Mouse (Mus musculus) liver, adult 2 months (tissue): ENCODE data around the gene 4933416C03Rik. TPM values are rescaled to one million over a fixed set of nuclear protein-coding genes. Genes with fewer than 3 reads are reported as not detected.

Experiments used
- DNase-seq: peaks from one replicate; pipeline ENCODE4 v3.0.0-alpha.2; 2011; ENCODE audit warnings: low read depth, low spot score; ENCODE audit errors: extremely low read depth
- H3K27ac ChIP-seq: fragments of 200-500 bp; replicated peaks from 2 replicates; pipeline ENCODE4 v1.5.1; 2012; ENCODE audit warnings: low read depth, mild to moderate bottlenecking, control low read depth, inconsistent platforms, low read length; ENCODE audit not compliant: insufficient read depth
- H3K27me3 ChIP-seq: fragments of 200-500 bp; 2 replicates; pipeline ENCODE4 v1.6.1; 2012; ENCODE audit warnings: mild to moderate bottlenecking, moderate library complexity, low read length, inconsistent platforms; ENCODE audit not compliant: control insufficient read depth, insufficient read depth
- H3K36me3 ChIP-seq: fragments of 200-500 bp; 2 replicates; pipeline ENCODE4 v1.6.1; 2012; ENCODE audit warnings: low read length, inconsistent platforms; ENCODE audit not compliant: control insufficient read depth, insufficient read depth
- H3K4me1 ChIP-seq: fragments of 200-500 bp; 2 replicates; pipeline ENCODE4 v1.6.1; 2011; ENCODE audit warnings: low read length; ENCODE audit not compliant: control insufficient read depth, insufficient read depth
- H3K4me3 ChIP-seq: fragments of 200-500 bp; 2 replicates; pipeline ENCODE4 v1.5.1; 2011; ENCODE audit warnings: low read depth, mild to moderate bottlenecking, control low read depth, low read length, moderate library complexity; ENCODE audit not compliant: insufficient read depth
- H3K79me2 ChIP-seq: fragments of 200-500 bp; 2 replicates; pipeline ENCODE4 v1.6.1; 2012; ENCODE audit warnings: inconsistent platforms, mild to moderate bottlenecking, low read length, moderate library complexity; ENCODE audit not compliant: control insufficient read depth, insufficient read depth
- H3K9ac ChIP-seq: fragments of 200-500 bp; 2 replicates; pipeline ENCODE4 v1.6.1; 2012; ENCODE audit warnings: low read depth, mild to moderate bottlenecking, control low read depth, inconsistent platforms, low read length
- CTCF ChIP-seq: fragments of 200-500 bp; IDR thresholded peaks from 2 replicates; pipeline ENCODE4 v1.5.1; 2011; ENCODE audit warnings: low read depth, low read length, control low read depth
- POLR2A ChIP-seq: fragments of 200-500 bp; IDR thresholded peaks from 2 replicates; pipeline ENCODE4 v1.6.1; 2011; ENCODE audit warnings: low read length, control low read depth; ENCODE audit not compliant: insufficient read depth; ENCODE audit errors: extremely low read depth
- WGBS: fragments of 180-500 bp; shearing (Covaris S2); methylation state at CpG from one replicate; pipeline ENCODE4 v1.1.7; 2018; 5-methylcytosine and 5-hydroxymethylcytosine counted together
- polyA plus RNA-seq: library from polyadenylated mRNA; depleted of rRNA; stranded (reverse); fragments of >200 nt; gene quantifications from 2 replicates; pipeline ENCODE4 v1.2.3, GENCODE M21; 2012
- total RNA-seq: library from RNA; depleted of rRNA; stranded (reverse); fragments of >200 nt; gene quantifications from 2 replicates; pipeline ENCODE4 v1.2.3, GENCODE M21; 2014

4933416C03Rik gene
- total and polyA plus RNA-seq, 2 experiments: not detected

DNA sequence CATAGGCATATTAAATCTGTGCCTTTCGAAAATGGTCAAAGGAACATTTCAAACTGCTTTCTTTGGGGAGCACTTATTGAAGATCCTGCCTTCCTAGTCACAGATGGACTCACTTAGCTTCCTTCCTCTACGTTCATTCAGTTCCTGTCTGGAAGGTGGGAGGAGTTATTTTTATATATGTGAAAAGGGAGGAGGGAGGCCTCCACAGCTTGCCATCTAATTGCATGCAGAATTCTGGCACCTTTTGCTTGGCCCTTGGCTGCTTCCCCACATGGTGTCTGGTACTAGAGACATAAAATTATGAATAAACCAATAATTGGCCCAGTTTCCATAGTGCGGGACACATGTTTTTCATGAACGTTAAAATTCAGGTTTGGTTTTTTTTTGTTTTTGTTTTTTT, 5.5 kb downstream of the 4933416C03Rik start:
- Histone ChIP-seq H3K9ac (no peak overlapping the region), H3K27ac (no peak overlapping the region), H3K36me3 (no peaks in the 10 kb centered on the region), H3K79me2 (no peaks in the 10 kb centered on the region), H3K27me3 (no peaks in the 10 kb centered on the region), H3K4me1 (no peaks in the 10 kb centered on the region), H3K4me3 (no peak overlapping the region)
- DNase-seq: no peak
- TF ChIP-seq CTCF: no peak
- no peak for TF ChIP-seq POLR2A
- 81% methylated on average over 4 of the region's 4 CpGs for WGBS

DNA sequence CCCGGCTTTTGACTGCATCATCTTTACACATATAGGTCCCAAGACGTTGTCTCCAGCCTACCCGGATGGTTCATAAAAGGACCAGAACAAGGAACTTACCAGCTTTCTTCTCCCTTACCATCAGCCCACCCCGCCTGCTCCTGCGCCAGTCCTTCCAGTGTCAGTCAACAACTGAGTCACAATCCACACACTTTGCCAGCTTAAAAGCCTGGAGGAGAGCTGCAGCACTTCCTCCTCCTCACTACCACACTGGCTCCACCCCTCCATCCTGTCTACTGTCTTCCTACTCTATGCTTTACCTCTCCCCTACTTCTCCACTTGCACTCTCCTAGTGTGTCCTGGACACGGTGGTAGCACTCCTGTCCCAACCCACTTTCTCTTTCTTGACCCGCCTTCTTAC, 15.2 kb downstream of the 4933416C03Rik start:
- Histone ChIP-seq H3K9ac (no peak overlapping the region), H3K79me2 (no peaks in the 10 kb centered on the region), H3K27ac (no peak overlapping the region), H3K4me3 (no peak overlapping the region), H3K27me3 (no peaks in the 10 kb centered on the region), H3K4me1 (no peaks in the 10 kb centered on the region), H3K36me3 (no peaks in the 10 kb centered on the region)
- DNase-seq: no peak
- WGBS: 87% methylated on average over 7 of the region's 7 CpGs
- TF ChIP-seq POLR2A (no peak), CTCF (no peak)

DNA sequence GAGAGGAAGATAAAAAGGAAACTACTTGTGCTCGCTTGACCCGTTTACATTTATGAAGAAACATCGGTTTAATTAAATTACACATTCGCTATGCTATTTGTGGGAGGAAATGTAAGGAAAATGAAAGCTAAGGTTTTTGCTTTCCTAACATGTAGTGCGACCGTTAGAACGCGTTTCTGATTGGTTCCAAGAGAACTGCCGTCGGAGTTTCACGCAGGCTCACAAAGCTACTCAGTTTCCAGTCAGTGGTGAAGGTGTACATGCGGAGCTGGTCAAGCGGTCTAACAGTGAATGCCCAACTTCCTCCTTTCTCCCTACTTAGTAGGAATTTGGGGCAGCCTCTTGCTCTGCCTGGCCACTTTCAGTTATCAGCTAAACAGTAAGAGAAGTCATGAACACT, 17.3 kb downstream of the 4933416C03Rik start:
- DNase-seq: no peak
- TF ChIP-seq CTCF (no peak), POLR2A (no peak)
- Histone ChIP-seq H3K9ac (no peak overlapping the region), H3K4me1 (no peaks in the 10 kb centered on the region), H3K79me2 (no peaks in the 10 kb centered on the region), H3K4me3 (no peak overlapping the region), H3K36me3 (no peaks in the 10 kb centered on the region), H3K27me3 (no peaks in the 10 kb centered on the region), H3K27ac (no peak overlapping the region)
- 92% methylated on average over 13 of the region's 13 CpGs for WGBS

DNA sequence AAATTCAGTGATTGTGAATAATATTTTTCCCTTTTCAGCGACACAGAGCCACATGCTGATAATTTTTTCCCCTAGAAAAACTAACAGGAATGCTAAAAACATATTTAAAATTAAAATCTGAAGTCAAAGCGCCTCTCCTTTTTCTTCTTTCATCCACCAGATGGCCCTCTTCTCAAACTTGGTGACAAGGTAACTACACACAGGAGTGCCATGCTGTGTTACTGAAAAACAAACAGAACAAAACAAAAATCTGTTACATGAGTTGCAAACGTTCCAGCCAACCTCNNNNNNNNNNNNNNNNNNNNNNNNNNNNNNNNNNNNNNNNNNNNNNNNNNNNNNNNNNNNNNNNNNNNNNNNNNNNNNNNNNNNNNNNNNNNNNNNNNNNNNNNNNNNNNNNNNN, 29.8 kb downstream of the 4933416C03Rik start:
- TF ChIP-seq CTCF: no peak
- TF ChIP-seq POLR2A: no peak
- H3K4me1 ChIP-seq: no peaks in the 10 kb centered on the region

DNA sequence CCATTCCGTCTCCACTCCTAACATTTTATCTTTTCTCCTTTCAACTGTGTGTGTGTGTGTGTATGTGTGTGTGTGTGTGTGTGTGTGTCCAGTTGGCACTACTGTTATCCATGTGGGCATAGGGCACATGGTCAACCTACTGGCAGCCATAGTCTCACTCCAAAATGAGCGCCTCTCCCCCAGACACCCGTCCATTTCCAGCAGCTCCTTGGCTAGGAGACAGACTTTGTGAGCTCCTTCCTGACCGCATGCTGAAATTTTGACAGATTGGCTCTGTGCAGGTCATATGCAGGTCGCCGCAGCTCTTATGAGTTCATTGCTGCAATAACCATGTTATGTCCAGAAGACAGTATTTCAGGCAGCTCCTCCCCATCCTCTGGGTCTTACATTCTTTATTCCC, 32.9 kb downstream of the 4933416C03Rik start:
- Histone ChIP-seq H3K36me3 (no peaks in the 10 kb centered on the region), H3K27me3 (no peaks in the 10 kb centered on the region), H3K27ac (no peak overlapping the region), H3K4me1 (peaks cover 2% of the 10 kb centered on the region), H3K79me2 (no peaks in the 10 kb centered on the region), H3K9ac (no peak overlapping the region), H3K4me3 (no peak overlapping the region)
- no peak for DNase-seq
- no peak for TF ChIP-seq POLR2A
- TF ChIP-seq CTCF: no peak
- WGBS: 82% methylated on average over 6 of the region's 6 CpGs

More for the DNA sequence above, 29.8 kb downstream of the 4933416C03Rik start:
- Histone ChIP-seq H3K4me3 (no peak overlapping the region), H3K27ac (no peak overlapping the region), H3K27me3 (no peaks in the 10 kb centered on the region), H3K36me3 (no peaks in the 10 kb centered on the region), H3K9ac (no peak overlapping the region), H3K79me2 (no peaks in the 10 kb centered on the region)
- no peak for DNase-seq
- whole genome bisulfite sequencing: 24% methylated on average over 3 of the region's 3 CpGs

DNA sequence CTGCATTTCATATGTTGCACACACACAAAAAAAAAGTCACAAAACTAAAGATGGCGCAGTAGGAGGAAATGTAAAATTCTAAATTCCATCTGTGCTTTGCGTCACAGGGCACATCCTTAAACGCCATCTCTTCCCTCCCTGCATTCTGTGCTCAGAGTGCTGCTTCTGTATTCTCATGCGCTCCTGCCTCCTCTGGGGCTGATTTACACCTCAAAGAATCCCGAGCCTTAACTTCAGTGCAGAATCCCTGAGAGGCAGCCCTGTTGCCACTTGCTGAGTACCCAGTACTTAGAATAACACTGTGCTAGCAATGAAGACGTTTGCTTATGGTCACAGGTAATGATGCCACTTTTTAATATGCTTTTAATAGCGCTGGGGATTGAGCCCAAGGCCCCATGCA, 34.3 kb downstream of the 4933416C03Rik start:
- no peak for DNase-seq
- H3K4me3 ChIP-seq: no peak overlapping the region
- no peaks in the 10 kb centered on the region for H3K36me3 ChIP-seq
- 70% methylated on average over 7 of the region's 7 CpGs for WGBS
- TF ChIP-seq POLR2A (no peak), CTCF (no peak)
- no peak overlapping the region for H3K9ac ChIP-seq
- H3K27me3 ChIP-seq: no peaks in the 10 kb centered on the region
- no peak overlapping the region for H3K27ac ChIP-seq
- no peaks in the 10 kb centered on the region for H3K79me2 ChIP-seq
- H3K4me1 ChIP-seq: peaks cover 2% of the 10 kb centered on the region
